Mouse (Mus musculus): ENCODE results near the gene Apbb2. TPM values are rescaled to one million over a fixed set of nuclear protein-coding genes. Genes with fewer than 3 reads are reported as not detected.
A peak's percentile ranks its signal among the peaks of the same experiment; 100 is the strongest.

Gene Apbb2
- total RNA-seq, 2 experiments from 2014 or later = 60.1 to 70.5 TPM

GRCm38 (mm10) chr5:66570709-66571108 is 47.9 kb downstream of the Apbb2 start:
- H3K27ac ChIP-seq = no peak overlapping the region
- DNase-seq (ENCODE audit: extremely low spot score in 1 of 2, low spot score in 2 of 2) = no peak
- TF ChIP-seq CTCF (IDR thresholded peaks at IDR 0.05) = no peak
- intact Hi-C loops (cut with DNase I) = no loop called here
- H3K4me3 ChIP-seq = no peak overlapping the region

GRCm38 (mm10) chr5:66569141-66569801 is 49.3 kb downstream of the Apbb2 start:
- no peak for DNase-seq (ENCODE audit: extremely low spot score in 1 of 2, low spot score in 2 of 2)
- Histone ChIP-seq H3K4me3 (no peak overlapping the region), H3K27ac (no peak overlapping the region)
- TF ChIP-seq CTCF (IDR thresholded peaks at IDR 0.05) = no peak
- intact Hi-C loops (cut with DNase I) = no loop called here

- Histone ChIP-seq H3K4me3 (no peak overlapping the region), H3K27ac (no peak overlapping the region)
- no peak for TF ChIP-seq CTCF (IDR thresholded peaks at IDR 0.05)
- intact Hi-C loops (cut with DNase I) = no loop called here
- no peak for DNase-seq (ENCODE audit: extremely low spot score in 1 of 2, low spot score in 2 of 2)
Observed at GRCm38 (mm10) chr5:66568002-66568401, 50.6 kb downstream of the Apbb2 start.

- H3K27ac ChIP-seq = no peak overlapping the region
- no peak overlapping the region for H3K4me3 ChIP-seq
- DNase-seq (ENCODE audit: extremely low spot score in 1 of 2, low spot score in 2 of 2) = no peak
- no peak for TF ChIP-seq CTCF (IDR thresholded peaks at IDR 0.05)
- intact Hi-C loops (cut with DNase I) = no loop called here
Observed at GRCm38 (mm10) chr5:66567424-66567823, 51.2 kb downstream of the Apbb2 start.

GRCm38 (mm10) chr5:66559591-66560175 is 58.9 kb downstream of the Apbb2 start:
- Histone ChIP-seq H3K4me3 (no peak overlapping the region), H3K27ac (peak overlapping the region; percentile 21; the same call in 1 of the 2 replicates)
- no peak for DNase-seq (ENCODE audit: extremely low spot score in 1 of 2, low spot score in 2 of 2)
- intact Hi-C loops (cut with DNase I) = no loop called here
- TF ChIP-seq CTCF (IDR thresholded peaks at IDR 0.05) = no peak

GRCm38 (mm10) chr5:66558094-66558493 is 60.5 kb downstream of the Apbb2 start:
- intact Hi-C loops (cut with DNase I) = no loop called here
- DNase-seq (ENCODE audit: extremely low spot score in 1 of 2, low spot score in 2 of 2) = no peak
- TF ChIP-seq CTCF (IDR thresholded peaks at IDR 0.05) = no peak
- Histone ChIP-seq H3K4me3 (no peak overlapping the region), H3K27ac (no peak overlapping the region)

- no peak for TF ChIP-seq CTCF (IDR thresholded peaks at IDR 0.05)
- intact Hi-C loops (cut with DNase I) = no loop called here
- Histone ChIP-seq H3K4me3 (no peak overlapping the region), H3K27ac (no peak overlapping the region)
- no peak for DNase-seq (ENCODE audit: extremely low spot score in 1 of 2, low spot score in 2 of 2)
Observed at GRCm38 (mm10) chr5:66553933-66554332, 64.7 kb downstream of the Apbb2 start.

- no peak for DNase-seq (ENCODE audit: extremely low spot score in 1 of 2, low spot score in 2 of 2)
- H3K4me3 ChIP-seq = no peak overlapping the region
- intact Hi-C loops (cut with DNase I) = no loop called here
- H3K27ac ChIP-seq = no peak overlapping the region
- TF ChIP-seq CTCF (IDR thresholded peaks at IDR 0.05) = no peak
Observed at GRCm38 (mm10) chr5:66552246-66552645, 66.3 kb downstream of the Apbb2 start.

- intact Hi-C loops (cut with DNase I) = no loop called here
- Histone ChIP-seq H3K4me3 (no peak overlapping the region), H3K27ac (no peak overlapping the region)
- DNase-seq (ENCODE audit: extremely low spot score in 1 of 2, low spot score in 2 of 2) = no peak
- no peak for TF ChIP-seq CTCF (IDR thresholded peaks at IDR 0.05)
Observed at GRCm38 (mm10) chr5:66550292-66550691, 68.3 kb downstream of the Apbb2 start.

GRCm38 (mm10) chr5:66549691-66550090 is 68.9 kb downstream of the Apbb2 start:
- TF ChIP-seq CTCF (IDR thresholded peaks at IDR 0.05) = no peak
- intact Hi-C loops (cut with DNase I) = no loop called here
- no peak for DNase-seq (ENCODE audit: extremely low spot score in 1 of 2, low spot score in 2 of 2)
- no peak overlapping the region for H3K27ac ChIP-seq
- no peak overlapping the region for H3K4me3 ChIP-seq

- no peak for TF ChIP-seq CTCF (IDR thresholded peaks at IDR 0.05)
- Histone ChIP-seq H3K4me3 (no peak overlapping the region), H3K27ac (no peak overlapping the region)
- intact Hi-C loops (cut with DNase I) = no loop called here
- no peak for DNase-seq (ENCODE audit: extremely low spot score in 1 of 2, low spot score in 2 of 2)
Observed at GRCm38 (mm10) chr5:66546969-66547511, 71.5 kb downstream of the Apbb2 start.

GRCm38 (mm10) chr5:66545573-66546141 is 72.9 kb downstream of the Apbb2 start:
- no peak overlapping the region for H3K4me3 ChIP-seq
- intact Hi-C loops (cut with DNase I) = no loop called here
- DNase-seq (ENCODE audit: extremely low spot score in 1 of 2, low spot score in 2 of 2) = no peak
- TF ChIP-seq CTCF (IDR thresholded peaks at IDR 0.05) = no peak; the same call in 1 of the 2 replicates
- H3K27ac ChIP-seq = peak overlapping the region; percentile 77
